Mouse (Mus musculus) stomach, embryonic 16.5 days (tissue): ENCODE results near the gene Dlec1. TPM values are rescaled to one million over a fixed set of nuclear protein-coding genes. Genes with fewer than 3 reads are reported as not detected.

Experiments
- ATAC-seq: fragments of 200-750 bp; cut with Nextera tagmentation; 2 replicates; pipeline ENCODE4 v1.8.0; 2017; ENCODE audit warnings: moderate number of reproducible peaks, moderate TSS enrichment; ENCODE audit not compliant: insufficient read depth, low FRiP score
- H3K27ac ChIP-seq: fragments of 300-500 bp; sonication (generic); 2 replicates; pipeline ENCODE4 v1.5.1; 2014; ENCODE audit warnings: low read length
- H3K27me3 ChIP-seq: fragments of 300-500 bp; sonication (generic); 2 replicates; pipeline ENCODE4 v1.6.1; 2014; ENCODE audit warnings: low read length, control low read depth, mixed read lengths; ENCODE audit not compliant: control insufficient read depth, insufficient read depth
- H3K36me3 ChIP-seq: fragments of 300-500 bp; sonication (generic); 2 replicates; pipeline ENCODE4 v1.6.1; 2014; ENCODE audit warnings: low read length; ENCODE audit not compliant: control insufficient read depth, insufficient read depth
- H3K4me1 ChIP-seq: fragments of 300-500 bp; sonication (generic); 2 replicates; pipeline ENCODE4 v1.6.1; 2014; ENCODE audit warnings: low read length, control low read depth, mixed read lengths; ENCODE audit not compliant: control insufficient read depth, insufficient read depth
- H3K4me2 ChIP-seq: fragments of 300-500 bp; sonication (generic); 2 replicates; pipeline ENCODE4 v1.6.1; 2014; ENCODE audit warnings: low read depth, low read length, mixed read lengths
- H3K4me3 ChIP-seq: fragments of 300-500 bp; sonication (generic); replicated peaks from 2 replicates; pipeline ENCODE4 v1.5.1; 2014; ENCODE audit warnings: mild to moderate bottlenecking, low read length
- H3K9ac ChIP-seq: fragments of 300-500 bp; sonication (generic); 2 replicates; pipeline ENCODE4 v1.6.1; 2014; ENCODE audit warnings: low read length
- H3K9me3 ChIP-seq: fragments of 300-500 bp; sonication (generic); replicated peaks from 2 replicates; pipeline ENCODE4 v1.6.1; 2016; ENCODE audit warnings: low read length, control low read depth; ENCODE audit not compliant: control insufficient read depth
- WGBS: fragments of 180-500 bp; shearing (Covaris S2); extraction: QIAGEN DNeasy Blood & Tissue Kit; methylation state at CpG from one replicate; pipeline ENCODE4 v1.1.7; 2014; 5-methylcytosine and 5-hydroxymethylcytosine counted together
- polyA plus RNA-seq: library from polyadenylated mRNA; unstranded; fragments of >200 nt; fragmentation: Nextera tagmentation; extraction: Ambion mirVana; gene quantifications from 2 replicates; pipeline ENCODE4 v1.2.1, GENCODE M21; 2015

The Dlec1 gene
- polyA plus RNA-seq, 1 experiment from 2014 or later = 0.77 TPM

- Histone ChIP-seq H3K4me2 (no peak overlapping the region), H3K27me3 (no peaks in the 10 kb centered on the region), H3K4me1 (peaks cover under 1% of the 10 kb centered on the region), H3K4me3 (no peak overlapping the region), H3K9me3 (no peaks in the 10 kb centered on the region), H3K36me3 (peaks cover 4% of the 10 kb centered on the region; the same call in 1 of the 2 replicates), H3K27ac (no peak overlapping the region), H3K9ac (no peak overlapping the region)
- ATAC-seq = peak; percentile 19; the same call in 1 of the 2 replicates
- WGBS = 78% methylated on average over 11 of the region's 11 CpGs
Observed at GRCm38 (mm10) chr9:119068266-119068665, 34.0 kb upstream of the Dlec1 start.

- H3K4me1 ChIP-seq = peaks cover 5% of the 10 kb centered on the region
- H3K9ac ChIP-seq = no peak overlapping the region
- no peaks in the 10 kb centered on the region for H3K27me3 ChIP-seq
- H3K27ac ChIP-seq = no peak overlapping the region
- H3K4me3 ChIP-seq = no peak overlapping the region
- ATAC-seq = no peak
- peaks cover 9% of the 10 kb centered on the region for H3K36me3 ChIP-seq
- no peaks in the 10 kb centered on the region for H3K9me3 ChIP-seq
- WGBS = 78% methylated on average over 13 of the region's 13 CpGs
- H3K4me2 ChIP-seq = no peak overlapping the region
Observed at GRCm38 (mm10) chr9:119070173-119070825, 32.0 kb upstream of the Dlec1 start.

GRCm38 (mm10) chr9:119071786-119072185 is 30.5 kb upstream of the Dlec1 start:
- peaks cover 5% of the 10 kb centered on the region for H3K4me1 ChIP-seq
- ATAC-seq = no peak
- no peak overlapping the region for H3K4me3 ChIP-seq
- no peaks in the 10 kb centered on the region for H3K9me3 ChIP-seq
- no peak overlapping the region for H3K27ac ChIP-seq
- peaks cover 10% of the 10 kb centered on the region for H3K36me3 ChIP-seq
- 74% methylated on average over 9 of the region's 9 CpGs for WGBS
- no peak overlapping the region for H3K9ac ChIP-seq
- no peak overlapping the region for H3K4me2 ChIP-seq
- no peaks in the 10 kb centered on the region for H3K27me3 ChIP-seq

GRCm38 (mm10) chr9:119073184-119073895 is 28.9 kb upstream of the Dlec1 start:
- no peaks in the 10 kb centered on the region for H3K27me3 ChIP-seq
- peaks cover 5% of the 10 kb centered on the region; the same call in 1 of the 2 replicates for H3K4me1 ChIP-seq
- H3K4me3 ChIP-seq = no peak overlapping the region
- H3K9me3 ChIP-seq = no peaks in the 10 kb centered on the region
- no peak overlapping the region for H3K4me2 ChIP-seq
- no peak for ATAC-seq
- H3K36me3 ChIP-seq = peaks cover 13% of the 10 kb centered on the region
- no peak overlapping the region; the same call in 1 of the 2 replicates for H3K27ac ChIP-seq
- H3K9ac ChIP-seq = no peak overlapping the region
- WGBS = 69% methylated on average over 15 of the region's 15 CpGs

- H3K36me3 ChIP-seq = peaks cover 18% of the 10 kb centered on the region
- WGBS = 70% methylated on average over 16 of the region's 16 CpGs
Observed at GRCm38 (mm10) chr9:119075685-119076084, 26.6 kb upstream of the Dlec1 start.

GRCm38 (mm10) chr9:119080040-119080675 is 22.1 kb upstream of the Dlec1 start:
- no peak for ATAC-seq
- no peaks in the 10 kb centered on the region for H3K27me3 ChIP-seq
- no peak overlapping the region for H3K4me2 ChIP-seq
- no peak overlapping the region for H3K4me3 ChIP-seq
- H3K9me3 ChIP-seq = no peaks in the 10 kb centered on the region
- WGBS = 59% methylated on average over 5 of the region's 5 CpGs
- H3K27ac ChIP-seq = no peak overlapping the region
- peaks cover 11% of the 10 kb centered on the region for H3K36me3 ChIP-seq
- H3K4me1 ChIP-seq = peaks cover 21% of the 10 kb centered on the region
- H3K9ac ChIP-seq = no peak overlapping the region

More at GRCm38 (mm10) chr9:119075685-119076084, 26.6 kb upstream of the Dlec1 start:
- ATAC-seq = peak; percentile 30; the same call in 1 of the 2 replicates
- Histone ChIP-seq H3K4me3 (no peak overlapping the region), H3K4me2 (no peak overlapping the region), H3K9me3 (no peaks in the 10 kb centered on the region), H3K9ac (no peak overlapping the region), H3K4me1 (peaks cover 8% of the 10 kb centered on the region; the same call in 1 of the 2 replicates), H3K27ac (no peak overlapping the region), H3K27me3 (no peaks in the 10 kb centered on the region)

- peak overlapping the region; percentile 4; the same call in 1 of the 2 replicates for H3K9ac ChIP-seq
- WGBS = 32% methylated on average over 8 of the region's 8 CpGs
- peak; percentile 9; the same call in 1 of the 2 replicates for ATAC-seq
- H3K4me3 ChIP-seq = no peak overlapping the region
- no peaks in the 10 kb centered on the region for H3K9me3 ChIP-seq
- peak overlapping the region; percentile 66 for H3K27ac ChIP-seq
- H3K27me3 ChIP-seq = no peaks in the 10 kb centered on the region
- no peak overlapping the region for H3K4me2 ChIP-seq
- H3K36me3 ChIP-seq = peaks cover 8% of the 10 kb centered on the region; the same call in 1 of the 2 replicates
- H3K4me1 ChIP-seq = peaks cover 32% of the 10 kb centered on the region
Observed at GRCm38 (mm10) chr9:119082039-119082438, 20.2 kb upstream of the Dlec1 start.

- Histone ChIP-seq H3K4me3 (no peak overlapping the region), H3K9ac (peak overlapping the region; percentile 4; the same call in 1 of the 2 replicates), H3K27ac (peak overlapping the region; percentile 66), H3K36me3 (peaks cover 6% of the 10 kb centered on the region; the same call in 1 of the 2 replicates), H3K27me3 (no peaks in the 10 kb centered on the region), H3K9me3 (no peaks in the 10 kb centered on the region), H3K4me1 (peaks cover 39% of the 10 kb centered on the region), H3K4me2 (no peak overlapping the region)
- no peak for ATAC-seq
- 73% methylated on average over 7 of the region's 7 CpGs for WGBS
Observed at GRCm38 (mm10) chr9:119082656-119083430, 19.4 kb upstream of the Dlec1 start.
